Mouse (Mus musculus) kidney, adult 11 months (tissue): ENCODE data around the gene Foxf1.

Experiments used
- DNase-seq: peaks from one replicate; pipeline ENCODE4 v3.0.0; 2022

Foxf1 gene

DNA sequence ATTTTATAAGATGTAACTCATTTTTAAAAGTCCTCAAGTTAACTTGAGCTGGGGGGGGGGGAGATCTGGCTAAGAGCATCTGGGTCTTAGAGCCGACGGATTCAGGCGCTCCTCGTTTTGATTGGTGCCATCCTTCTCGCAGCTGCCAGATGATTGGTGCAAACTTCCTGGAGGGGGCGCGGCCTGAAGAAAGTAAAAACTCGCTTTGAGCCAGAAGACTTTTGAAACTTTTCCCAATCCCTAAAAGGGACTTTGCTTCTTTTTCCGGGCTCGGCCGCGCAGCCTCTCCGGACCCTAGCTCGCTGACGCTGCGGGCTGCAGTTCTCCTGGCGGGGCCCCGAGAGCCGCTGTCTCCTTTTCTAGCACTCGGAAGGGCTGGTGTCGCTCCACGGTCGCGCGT, 31.8 kb downstream of the Foxf1 start, which contains the start of gene Foxc2:
Gene Foxc2, plus strand, starts transcription at position 224 of the 400 bp plus-strand sequence.
- DNase-seq, result peak; percentile 90

DNA sequence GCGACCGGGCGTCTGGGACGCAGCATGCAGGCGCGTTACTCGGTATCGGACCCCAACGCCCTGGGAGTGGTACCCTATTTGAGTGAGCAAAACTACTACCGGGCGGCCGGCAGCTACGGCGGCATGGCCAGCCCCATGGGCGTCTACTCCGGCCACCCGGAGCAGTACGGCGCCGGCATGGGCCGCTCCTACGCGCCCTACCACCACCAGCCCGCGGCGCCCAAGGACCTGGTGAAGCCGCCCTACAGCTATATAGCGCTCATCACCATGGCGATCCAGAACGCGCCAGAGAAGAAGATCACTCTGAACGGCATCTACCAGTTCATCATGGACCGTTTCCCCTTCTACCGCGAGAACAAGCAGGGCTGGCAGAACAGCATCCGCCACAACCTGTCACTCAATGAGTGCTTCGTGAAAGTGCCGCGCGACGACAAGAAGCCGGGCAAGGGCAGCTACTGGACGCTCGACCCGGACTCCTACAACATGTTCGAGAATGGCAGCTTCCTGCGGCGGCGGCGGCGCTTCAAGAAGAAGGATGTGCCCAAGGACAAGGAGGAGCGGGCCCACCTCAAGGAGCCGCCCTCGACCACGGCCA, 32.5 kb downstream of the Foxf1 start:
- no peak for DNase-seq

DNA sequence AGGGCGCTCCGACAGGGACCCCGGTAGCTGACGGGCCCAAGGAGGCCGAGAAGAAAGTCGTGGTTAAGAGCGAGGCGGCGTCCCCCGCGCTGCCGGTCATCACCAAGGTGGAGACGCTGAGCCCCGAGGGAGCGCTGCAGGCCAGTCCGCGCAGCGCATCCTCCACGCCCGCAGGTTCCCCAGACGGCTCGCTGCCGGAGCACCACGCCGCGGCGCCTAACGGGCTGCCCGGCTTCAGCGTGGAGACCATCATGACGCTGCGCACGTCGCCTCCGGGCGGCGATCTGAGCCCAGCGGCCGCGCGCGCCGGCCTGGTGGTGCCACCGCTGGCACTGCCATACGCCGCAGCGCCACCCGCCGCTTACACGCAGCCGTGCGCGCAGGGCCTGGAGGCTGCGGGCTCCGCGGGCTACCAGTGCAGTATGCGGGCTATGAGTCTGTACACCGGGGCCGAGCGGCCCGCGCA, 33.0 kb downstream of the Foxf1 start:
- DNase-seq, result no peak

DNA sequence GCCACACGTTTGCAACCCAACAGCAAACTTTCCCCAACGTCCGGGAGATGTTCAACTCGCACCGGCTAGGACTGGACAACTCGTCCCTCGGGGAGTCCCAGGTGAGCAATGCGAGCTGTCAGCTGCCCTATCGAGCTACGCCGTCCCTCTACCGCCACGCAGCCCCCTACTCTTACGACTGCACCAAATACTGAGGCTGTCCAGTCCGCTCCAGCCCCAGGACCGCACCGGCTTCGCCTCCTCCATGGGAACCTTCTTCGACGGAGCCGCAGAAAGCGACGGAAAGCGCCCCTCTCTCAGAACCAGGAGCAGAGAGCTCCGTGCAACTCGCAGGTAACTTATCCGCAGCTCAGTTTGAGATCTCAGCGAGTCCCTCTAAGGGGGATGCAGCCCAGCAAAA, 33.7 kb downstream of the Foxf1 start:
- no peak for DNase-seq

DNA sequence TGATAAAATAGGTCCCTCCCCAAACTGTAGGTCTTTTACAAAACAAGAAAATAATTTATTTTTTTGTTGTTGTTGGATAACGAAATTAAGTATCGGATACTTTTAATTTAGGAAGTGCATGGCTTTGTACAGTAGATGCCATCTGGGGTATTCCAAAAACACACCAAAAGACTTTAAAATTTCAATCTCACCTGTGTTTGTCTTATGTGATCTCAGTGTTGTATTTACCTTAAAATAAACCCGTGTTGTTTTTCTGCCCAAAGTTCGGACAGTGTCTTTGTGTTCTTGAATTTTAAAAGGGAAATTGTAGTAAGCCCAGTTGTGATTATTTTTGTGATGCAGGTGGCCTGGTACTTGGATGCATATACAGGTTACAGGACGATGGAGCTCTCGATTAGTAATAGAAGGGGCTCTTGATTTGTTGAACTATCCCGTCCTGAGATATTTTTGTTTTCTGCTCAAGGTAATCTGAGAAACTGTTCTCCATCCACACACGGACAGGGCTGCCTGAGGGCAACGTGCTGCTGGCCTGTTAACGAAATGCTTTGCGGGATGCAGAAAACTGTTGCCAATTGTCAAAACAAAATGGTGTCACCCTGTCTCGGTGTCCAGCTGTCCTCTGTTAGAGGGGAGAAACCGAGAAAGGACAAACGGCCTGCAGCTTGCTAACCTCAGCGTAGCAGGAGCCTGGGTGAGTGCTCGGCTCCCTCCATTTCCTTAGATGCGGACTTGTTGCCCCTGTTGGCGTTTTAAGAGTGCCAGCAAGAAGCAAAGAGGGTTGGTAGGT, 34.6 kb downstream of the Foxf1 start:
- no peak for DNase-seq

GRCm38 (mm10) chr8:121119635-121120455, 35.7 kb downstream of the Foxf1 start:
- DNase-seq, result no peak

- no peak for DNase-seq
These were observed 36.6 kb downstream of the Foxf1 start for GRCm38 (mm10) chr8:121120456-121121419.

- no peak for DNase-seq
These were observed 37.5 kb downstream of the Foxf1 start for GRCm38 (mm10) chr8:121121704-121122103.

GRCm38 (mm10) chr8:121122368-121122767, 38.2 kb downstream of the Foxf1 start:
- DNase-seq, result no peak

GRCm38 (mm10) chr8:121123113-121123512, 38.9 kb downstream of the Foxf1 start:
- no peak for DNase-seq

- no peak for DNase-seq
These were observed 40.5 kb downstream of the Foxf1 start for GRCm38 (mm10) chr8:121124547-121125239.

GRCm38 (mm10) chr8:121125311-121125876, 41.2 kb downstream of the Foxf1 start:
- DNase-seq, result peak; percentile 70

DNA sequence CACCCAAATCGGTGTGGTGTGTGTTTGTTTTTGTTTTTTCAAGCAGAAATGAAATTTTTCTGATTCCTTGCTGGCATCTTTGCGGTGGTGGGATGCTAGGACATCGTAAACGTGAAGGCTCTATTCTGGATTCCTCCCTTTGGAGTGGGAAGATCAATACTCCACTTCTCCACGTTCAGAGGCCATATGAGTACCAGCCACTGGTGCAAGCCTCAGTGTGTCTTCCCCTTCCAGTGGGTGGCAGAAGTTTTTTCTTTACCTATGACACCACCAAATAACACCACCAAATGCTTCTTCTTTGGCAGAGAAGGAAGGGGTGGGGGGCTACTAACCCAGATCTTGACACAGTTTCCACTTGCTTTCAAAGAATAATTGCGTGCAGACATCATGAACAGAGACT, 42.0 kb downstream of the Foxf1 start:
- DNase-seq, result no peak

- no peak for DNase-seq
These were observed 42.5 kb downstream of the Foxf1 start for GRCm38 (mm10) chr8:121126694-121127093.

DNA sequence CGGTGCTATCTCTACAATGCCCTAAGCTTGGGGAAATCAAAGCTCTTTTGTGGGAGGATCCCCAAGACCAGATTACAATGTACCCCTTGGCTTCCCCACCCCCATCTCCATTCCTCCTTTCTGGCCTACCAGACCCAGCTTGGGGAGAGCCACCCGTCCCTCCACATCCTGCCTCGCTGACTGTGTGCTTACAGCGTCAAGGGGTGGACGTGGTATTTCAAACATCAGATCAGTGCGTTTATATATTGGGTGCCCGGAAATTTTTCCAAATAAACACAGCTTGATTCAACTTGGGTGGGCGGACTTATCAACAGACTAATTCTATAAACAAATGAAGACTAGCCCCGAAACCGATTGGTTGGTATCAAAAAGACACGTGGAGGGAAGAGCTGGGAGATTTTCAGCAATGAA, 43.1 kb downstream of the Foxf1 start:
- DNase-seq, result no peak

DNA sequence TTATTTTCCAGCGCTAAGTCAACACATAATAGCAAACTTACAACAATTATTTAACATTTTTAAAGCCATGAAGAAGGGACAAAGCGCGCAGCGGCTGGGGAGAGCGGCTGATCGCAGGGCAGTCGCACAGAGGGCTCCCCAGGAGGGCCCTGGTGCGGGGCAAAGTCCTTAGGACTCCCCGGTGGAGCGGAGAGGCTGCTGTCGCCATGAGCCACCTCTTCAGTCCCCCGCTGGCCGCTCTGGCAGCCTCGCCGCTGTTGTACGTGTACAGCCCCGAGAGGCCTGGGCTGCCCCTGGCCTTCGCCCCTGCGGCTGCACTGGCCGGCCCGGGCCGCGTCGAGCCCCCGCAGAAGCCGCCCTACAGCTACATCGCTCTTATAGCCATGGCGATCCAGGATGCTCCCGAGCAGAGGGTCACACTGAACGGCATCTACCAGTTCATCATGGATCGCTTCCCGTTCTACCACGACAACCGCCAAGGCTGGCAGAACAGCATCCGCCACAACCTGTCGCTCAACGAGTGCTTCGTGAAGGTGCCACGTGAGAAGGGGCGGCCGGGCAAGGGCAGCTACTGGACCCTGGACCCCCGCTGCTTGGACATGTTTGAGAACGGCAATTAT, 43.7 kb downstream of the Foxf1 start, which contains the start of gene Foxl1:
Gene Foxl1, plus strand, starts transcription at position 185 of the 620 bp plus-strand sequence.
- no peak for DNase-seq

DNA sequence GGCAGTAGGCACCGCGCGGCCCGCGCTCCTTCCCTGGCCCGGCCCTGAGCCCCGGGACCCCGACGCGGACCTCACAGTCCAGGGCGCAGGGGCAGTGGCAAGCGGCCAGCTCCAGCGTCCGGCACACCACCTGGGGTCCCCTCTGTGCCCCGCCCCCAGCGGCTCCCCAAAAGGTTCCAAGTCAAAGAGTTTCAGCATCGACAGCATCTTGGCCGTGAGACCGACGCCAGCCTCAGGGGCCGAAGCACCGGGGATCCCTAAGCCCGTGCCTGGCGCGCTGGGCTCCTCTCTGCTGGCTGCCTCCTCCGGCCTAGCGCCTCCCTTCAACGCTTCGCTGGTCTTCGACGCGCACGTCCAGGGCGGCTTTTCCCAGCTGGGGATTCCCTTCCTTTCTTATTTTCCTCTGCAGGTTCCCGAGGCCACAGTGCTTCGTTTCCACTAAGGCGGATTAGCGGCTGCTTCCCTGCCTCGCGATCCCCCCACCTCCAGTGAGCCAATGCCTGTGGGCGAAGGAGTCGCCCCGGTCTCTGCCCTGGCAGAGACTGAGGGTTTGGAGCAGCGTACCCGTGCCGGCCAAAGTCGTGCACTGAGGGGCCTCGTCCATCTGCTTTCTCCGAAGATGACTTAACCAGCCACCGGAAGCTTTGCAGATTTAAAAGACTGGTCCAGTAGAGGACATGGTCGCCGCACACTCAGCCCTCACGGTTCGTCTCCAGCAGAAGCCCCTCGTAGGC, 44.5 kb downstream of the Foxf1 start:
- DNase-seq, result no peak

DNA sequence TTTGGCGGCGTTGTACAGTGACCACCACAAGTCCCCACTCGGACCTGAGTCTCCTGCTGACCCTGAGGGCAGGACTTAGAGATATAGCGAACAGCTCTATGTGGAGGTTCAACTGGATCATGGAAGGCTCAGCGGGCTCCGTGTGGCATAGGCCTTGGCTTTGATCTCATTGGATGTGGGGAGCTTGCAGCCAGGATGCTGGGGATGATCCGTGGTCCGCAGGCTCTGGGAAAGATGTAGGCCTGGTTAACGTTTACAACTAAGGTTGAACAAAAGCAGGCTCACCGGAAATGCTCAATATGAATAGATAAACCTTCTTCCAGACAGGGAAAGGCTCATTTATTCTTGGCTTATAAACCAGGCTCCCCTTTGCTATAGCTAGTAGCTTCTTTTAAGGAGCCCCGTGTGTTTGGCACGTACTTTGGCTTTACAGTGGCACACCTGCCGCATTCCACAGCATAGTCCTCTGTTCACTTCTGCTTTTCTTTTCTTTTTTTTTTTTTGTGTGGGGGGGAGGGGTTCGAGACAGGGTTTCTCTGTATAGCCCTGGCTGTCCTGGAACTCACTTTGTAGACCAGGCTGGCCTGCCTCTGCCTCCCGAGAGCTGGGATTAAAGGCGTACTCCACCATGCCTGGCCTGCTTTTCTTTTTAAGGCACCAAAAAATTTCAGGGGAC, 45.2 kb downstream of the Foxf1 start:
- no peak for DNase-seq

- no peak for DNase-seq
These were observed 46.3 kb downstream of the Foxf1 start for GRCm38 (mm10) chr8:121130522-121130921.
